Comparison of ENCODE assay signal across 18 mouse cellular contexts in genomic region chr6:84246101-84246760, GRCm38 (mm10).
DNase-seq lines count a peak whose midpoint lies in the region; ATAC-seq lines count a peak whose summit lies in the region.
"Had no signal": no experiment of that assay in that cellular context is flagged by ENCODE, and none has a peak within 500 bp of the region (broad histone marks: within the 10 kb centered on the region; RNA-seq: fewer than 3 reads in every experiment).

No protein-coding gene starts in this region.

- no peaks in the 10 kb centered on the region for H3K27me3 ChIP-seq in embryonic facial prominence, embryonic 10.5 days (replicated peaks; ENCODE audit: low read depth, poor library complexity, severe bottlenecking)
- H3K27me3 ChIP-seq in embryonic facial prominence, embryonic 15.5 days, result no peaks in the 10 kb centered on the region
- no peaks in the 10 kb centered on the region for H3K27me3 ChIP-seq in limb, embryonic 13.5 days
- H3K27me3 ChIP-seq: forebrain, embryonic 13.5 days; heart, embryonic 13.5 days; hindbrain, embryonic 12.5 days; intestine, embryonic 15.5 days had no signal

- H3K9me3 ChIP-seq in embryonic facial prominence, embryonic 10.5 days, result no peaks in the 10 kb centered on the region
- no peaks in the 10 kb centered on the region for H3K9me3 ChIP-seq in embryonic facial prominence, embryonic 15.5 days (replicated peaks)
- no peaks in the 10 kb centered on the region for H3K9me3 ChIP-seq in limb, embryonic 13.5 days
- H3K9me3 ChIP-seq: forebrain, embryonic 13.5 days; heart, embryonic 13.5 days; hindbrain, embryonic 12.5 days; intestine, embryonic 15.5 days had no signal

- no peaks in the 10 kb centered on the region for H3K36me3 ChIP-seq in embryonic facial prominence, embryonic 10.5 days (replicated peaks)
- no peaks in the 10 kb centered on the region for H3K36me3 ChIP-seq in embryonic facial prominence, embryonic 15.5 days
- H3K36me3 ChIP-seq in limb, embryonic 13.5 days, result no peaks in the 10 kb centered on the region
- H3K36me3 ChIP-seq: heart, embryonic 13.5 days; hindbrain, embryonic 12.5 days; intestine, embryonic 15.5 days had no signal

- no peak overlapping the region for H3K9ac ChIP-seq in embryonic facial prominence, embryonic 15.5 days
- H3K9ac ChIP-seq in limb, embryonic 13.5 days, result no peak overlapping the region
- H3K9ac ChIP-seq: forebrain, embryonic 13.5 days; forebrain, postnatal 0 days; heart, embryonic 13.5 days; hindbrain, embryonic 12.5 days; intestine, embryonic 15.5 days had no signal

- H3K4me3 ChIP-seq in embryonic facial prominence, embryonic 10.5 days, result no peak overlapping the region
- no peak overlapping the region for H3K4me3 ChIP-seq in embryonic facial prominence, embryonic 15.5 days (replicated peaks)
- no peak overlapping the region for H3K4me3 ChIP-seq in limb, embryonic 13.5 days
- H3K4me3 ChIP-seq: forebrain, embryonic 13.5 days; heart, embryonic 13.5 days; hindbrain, embryonic 12.5 days; intestine, embryonic 15.5 days had no signal

- WGBS in embryonic facial prominence, embryonic 10.5 days, result 70% methylated on average over 4 of the region's 4 CpGs
- WGBS in embryonic facial prominence, embryonic 15.5 days, result 43% methylated on average over 4 of the region's 4 CpGs
- 38% methylated on average over 4 of the region's 4 CpGs for WGBS in limb, embryonic 13.5 days

- peaks cover 10% of the 10 kb centered on the region for H3K4me1 ChIP-seq in embryonic facial prominence, embryonic 10.5 days
- peaks cover 13% of the 10 kb centered on the region for H3K4me1 ChIP-seq in embryonic facial prominence, embryonic 15.5 days
- peaks cover 28% of the 10 kb centered on the region for H3K4me1 ChIP-seq in limb, embryonic 13.5 days
- H3K4me1 ChIP-seq: forebrain, embryonic 13.5 days; intestine, embryonic 15.5 days had no signal

- peak overlapping the region; percentile 31; the same call in 1 of the 2 replicates for H3K27ac ChIP-seq in embryonic facial prominence, embryonic 10.5 days (replicated peaks)
- H3K27ac ChIP-seq in embryonic facial prominence, embryonic 15.5 days (replicated peaks), result peak overlapping the region; percentile 58
- H3K27ac ChIP-seq in limb, embryonic 13.5 days, result peak overlapping the region; percentile 72
- H3K27ac ChIP-seq: forebrain, embryonic 13.5 days; heart, embryonic 13.5 days; hindbrain, embryonic 12.5 days; intestine, embryonic 15.5 days had no signal

- no peak overlapping the region for H3K4me2 ChIP-seq in embryonic facial prominence, embryonic 15.5 days (replicated peaks)
- H3K4me2 ChIP-seq in limb, embryonic 13.5 days (replicated peaks), result no peak overlapping the region
- H3K4me2 ChIP-seq: forebrain, embryonic 13.5 days; heart, embryonic 13.5 days; hindbrain, embryonic 12.5 days; intestine, embryonic 15.5 days had no signal

- DNase-seq in Muller cell, postnatal 12 days (ENCODE audit: inconsistent ontology term), result peak; percentile 70
- DNase-seq in embryonic facial prominence, embryonic 10.5 days (ENCODE audit: low spot score), result no peak
- DNase-seq in cerebellum, postnatal 36 days, result no peak
- DNase-seq in kidney, postnatal 4 days, result no peak
- no peak for DNase-seq in cerebellum, postnatal 4 days (ENCODE audit: low spot score in 2 of 2)
- DNase-seq: adrenal gland, postnatal 10 days; cerebellum, adult 11-12 months; cerebellum, adult 9-11 months; forebrain, postnatal 0 days; gastrocnemius, postnatal 14 days; heart, postnatal 4 days; kidney, adult 18-20 months had no signal

- no peak for ATAC-seq in embryonic facial prominence, embryonic 15.5 days (ENCODE audit: insufficient number of reproducible peaks, low FRiP score, low TSS enrichment, low read depth)
- ATAC-seq in limb, embryonic 13.5 days (ENCODE audit: low FRiP score, low read depth), result no peak
- ATAC-seq: forebrain, embryonic 13.5 days; forebrain, postnatal 0 days; intestine, embryonic 15.5 days had no signal
